Mouse (Mus musculus) cerebellum, postnatal 25 days (tissue): ENCODE measurements around the gene Emg1.

ENCODE experiments used
- DNase-seq, 2 experiments: peaks; one replicate each; pipeline ENCODE4 v3.0.0; 2021; ENCODE audit warnings: mixed read lengths in 2 of 2

Emg1 gene

DNA sequence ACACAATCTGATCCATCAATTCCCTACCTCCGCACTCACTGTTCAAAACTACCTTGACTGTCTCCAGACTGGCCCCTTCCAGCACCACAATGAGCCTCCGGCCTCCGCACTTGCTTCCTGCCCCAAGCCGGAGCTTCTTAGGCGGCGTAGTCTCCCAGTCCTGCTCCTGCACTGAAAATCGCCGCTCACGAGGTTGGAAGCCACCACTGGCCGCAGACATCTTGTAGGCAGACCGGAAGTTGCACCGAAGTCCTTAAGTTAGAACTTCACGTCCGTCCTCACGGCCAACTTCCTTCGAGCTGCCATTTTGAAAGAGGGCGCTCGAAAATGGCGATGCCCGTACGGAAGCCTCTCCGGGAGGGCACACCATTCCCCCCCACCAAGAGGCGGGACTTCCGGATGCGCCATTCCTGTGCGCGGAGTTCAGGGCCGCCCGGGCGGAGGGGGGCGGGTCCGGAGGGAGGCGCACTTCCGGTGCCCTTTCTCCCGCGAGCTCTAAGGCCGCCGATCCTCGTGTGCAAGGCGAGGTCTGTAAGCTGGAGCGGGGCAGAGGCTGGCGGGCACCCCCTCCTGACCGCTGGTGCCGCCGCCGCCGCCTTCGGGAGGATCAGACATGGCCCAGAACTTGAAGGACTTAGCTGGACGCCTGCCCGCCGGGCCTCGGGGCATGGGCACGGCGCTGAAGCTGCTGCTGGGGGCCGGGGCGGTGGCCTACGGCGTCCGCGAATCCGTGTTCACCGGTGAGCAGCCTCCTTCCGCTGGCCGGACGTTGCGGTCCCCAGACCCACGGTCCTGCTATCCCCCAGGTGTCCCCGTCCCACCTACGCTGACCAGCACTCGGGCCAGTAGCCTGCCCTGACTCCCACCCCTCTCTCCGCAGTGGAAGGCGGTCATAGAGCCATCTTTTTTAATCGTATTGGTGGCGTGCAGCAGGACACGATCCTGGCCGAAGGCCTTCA, at the start of gene Emg1, which contains the start of gene Phb2:
Emg1 (minus strand) TSS at position 355 of the 959 bp plus-strand sequence.
Phb2 (plus strand) TSS at position 513 of the 959 bp plus-strand sequence.
- DNase-seq: peak; percentile 98 to 99

DNA sequence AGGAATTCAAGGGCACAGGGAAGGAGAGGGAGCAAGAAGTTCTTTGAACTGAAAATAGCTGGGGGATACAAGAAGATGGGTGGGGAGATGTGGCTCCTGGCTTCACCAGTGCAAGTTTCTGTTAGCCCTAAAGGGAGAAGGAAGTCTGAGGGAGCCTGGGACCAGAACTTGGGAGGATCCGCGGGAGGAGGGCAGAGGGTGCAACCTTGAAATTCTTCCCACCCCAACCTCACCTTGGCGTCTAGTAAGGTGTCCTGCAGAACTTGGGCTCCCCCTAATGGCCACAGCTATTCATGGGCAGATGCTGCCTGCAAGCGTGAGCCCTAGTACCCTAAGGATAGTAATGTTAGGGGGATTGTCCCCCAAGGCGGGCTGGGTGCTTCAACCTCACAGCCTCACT, 47.3 kb upstream of the Emg1 start:
- DNase-seq: peak; percentile 85 to 92

GRCm38 (mm10) chr6:124758849-124759232, 46.9 kb upstream of the Emg1 start:
- peak; percentile 29 to 32 for DNase-seq

DNA sequence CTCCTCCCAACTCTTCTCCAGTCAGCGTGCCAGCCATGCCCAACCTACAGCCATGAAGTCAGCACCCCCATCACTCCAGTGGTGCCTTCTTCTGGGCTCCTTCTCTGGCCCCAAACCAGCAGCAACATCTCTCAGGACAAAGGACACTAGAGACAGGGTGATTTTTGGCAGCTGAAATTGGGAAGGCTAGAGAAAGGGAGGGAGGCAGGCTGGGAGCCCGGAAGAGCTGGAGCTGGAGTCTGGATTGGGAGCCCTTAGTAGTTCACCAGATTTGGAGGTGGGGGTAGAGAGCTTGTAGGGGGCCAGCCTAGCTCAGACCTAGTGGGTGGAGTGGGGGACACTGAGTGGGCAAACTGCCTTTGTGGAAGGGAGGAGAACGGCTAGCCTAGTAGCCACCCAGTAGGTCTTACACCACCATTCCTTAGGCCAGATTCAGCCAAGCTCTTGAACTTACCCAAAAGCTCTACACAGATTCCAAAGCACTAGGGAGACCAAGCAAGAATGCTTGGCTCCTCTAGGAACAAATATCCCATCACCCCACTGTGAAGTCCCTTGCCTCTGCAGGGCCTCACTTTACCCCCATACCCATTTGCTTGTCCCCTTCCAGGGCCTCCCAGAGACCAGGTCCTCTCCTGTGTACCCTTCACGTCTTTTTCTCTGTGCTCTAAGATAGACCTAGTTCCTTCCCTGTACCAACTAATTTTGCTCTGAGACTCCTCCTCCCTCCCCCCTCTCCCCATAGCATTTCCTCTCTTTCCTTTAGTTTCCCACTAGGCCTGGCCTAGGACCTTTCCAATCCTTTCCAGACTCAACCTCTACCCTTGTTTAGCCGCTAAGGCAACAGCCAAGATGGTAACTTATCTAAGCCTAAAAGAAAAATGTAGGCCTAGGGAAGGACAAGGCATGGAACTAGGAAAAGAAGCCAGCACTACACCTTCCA, 46.2 kb upstream of the Emg1 start:
- peak; percentile 79 to 83 for DNase-seq

DNA sequence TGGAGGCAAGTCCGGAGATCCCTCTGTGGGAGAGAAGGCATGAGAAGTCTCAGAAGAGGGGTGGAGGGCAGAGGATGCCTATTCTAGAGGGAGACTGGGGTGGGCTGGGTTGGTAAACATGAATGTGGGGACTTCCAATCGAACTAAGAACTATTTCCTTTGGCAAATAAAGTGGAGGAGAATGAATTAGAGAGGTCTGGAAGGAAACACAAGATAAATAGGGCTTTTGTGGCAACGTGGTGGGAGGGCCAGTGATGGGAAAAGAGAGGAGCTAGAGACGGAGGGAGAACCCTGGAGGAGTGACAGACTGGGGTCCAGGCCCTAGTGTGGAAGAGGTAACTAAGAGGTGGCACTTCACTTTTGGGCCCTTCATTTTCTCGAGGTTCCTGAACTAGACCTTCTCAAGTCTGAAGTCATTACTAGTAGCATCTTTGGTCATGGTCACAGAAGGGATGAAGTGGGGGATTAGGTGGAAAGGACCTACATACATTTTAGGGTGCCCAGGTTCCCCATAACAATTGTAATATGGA, 45.4 kb upstream of the Emg1 start:
- peak; percentile 19 to 34 for DNase-seq

DNA sequence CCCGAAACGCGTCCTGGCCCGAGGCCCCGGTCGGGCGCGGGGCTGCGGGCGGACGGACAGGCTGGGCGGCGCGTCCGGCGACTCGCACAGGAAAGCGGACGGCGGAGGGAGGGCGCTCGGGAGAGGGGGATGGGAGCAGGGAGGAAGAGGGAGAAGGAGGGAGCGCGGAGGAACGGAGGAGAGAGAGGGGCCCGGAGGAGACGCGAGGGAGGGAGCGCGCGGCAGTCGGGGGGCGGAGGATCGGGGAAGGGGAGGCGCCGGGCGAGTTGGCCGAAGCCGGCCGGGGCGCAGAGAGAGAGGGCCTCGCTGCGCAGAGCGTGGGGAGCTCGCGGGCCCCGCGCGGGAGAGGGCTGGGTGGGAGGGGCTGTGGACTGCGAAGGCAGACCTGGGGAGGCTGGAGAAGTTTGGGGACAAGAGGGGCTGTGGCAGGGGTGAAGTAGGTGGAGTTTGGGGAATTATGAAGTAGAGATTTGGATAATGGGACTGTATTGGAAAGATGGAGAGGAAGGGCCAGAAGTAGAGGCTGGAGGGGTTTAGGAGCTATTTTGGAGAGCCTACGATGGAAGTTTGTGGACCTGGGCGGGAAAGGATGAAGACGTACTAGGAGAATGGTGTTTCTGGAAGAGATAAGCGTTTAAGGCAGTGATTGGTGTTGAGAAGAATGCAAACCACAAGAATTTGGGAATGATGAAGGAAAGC, 44.8 kb upstream of the Emg1 start:
- peak; percentile 88 to 91 for DNase-seq

DNA sequence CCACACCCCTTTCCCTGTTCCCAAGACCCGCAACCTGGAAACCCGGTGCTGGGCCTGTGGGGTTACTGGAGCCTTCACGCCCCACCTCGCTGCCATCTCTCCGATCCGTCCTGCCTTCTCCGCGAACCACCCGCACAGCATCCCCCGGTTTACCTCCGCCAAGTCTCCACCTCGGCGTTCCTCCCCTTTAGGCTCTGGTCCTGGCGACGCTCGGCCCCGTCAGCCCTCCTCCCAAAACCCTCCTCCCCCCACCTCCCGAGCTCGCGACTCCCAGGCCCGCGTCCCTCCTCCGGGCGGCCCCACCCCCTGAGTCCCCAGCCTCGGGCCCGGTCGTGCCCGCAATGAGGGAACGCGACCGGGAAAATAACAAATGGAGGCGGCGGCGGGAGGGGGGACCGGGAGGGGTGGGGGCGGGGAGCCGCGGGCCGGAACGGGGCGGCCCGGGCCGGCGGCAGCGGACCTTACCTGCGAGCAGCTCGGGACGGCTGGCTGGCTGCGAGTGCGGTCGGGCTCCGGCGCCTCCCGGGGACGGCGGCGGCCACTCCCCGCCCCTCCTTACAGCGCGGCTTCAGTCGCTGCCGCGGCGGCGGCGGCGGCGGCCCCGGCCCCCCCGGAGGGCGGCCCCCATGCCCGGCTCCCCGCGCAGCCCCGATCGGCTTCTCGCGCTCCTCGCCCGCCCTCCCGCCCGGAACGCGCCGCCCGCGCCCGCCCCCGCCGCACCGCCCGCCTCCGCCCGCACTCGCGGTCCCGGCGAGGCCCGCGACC, 44.0 kb upstream of the Emg1 start, which contains the start of the genes Gm45234 and Atn1:
Gm45234 (minus strand) TSS at position 191 of the 765 bp plus-strand sequence.
Atn1 (minus strand) TSS at position 694 of the 765 bp plus-strand sequence.
- peak; percentile 80 to 88 for DNase-seq

GRCm38 (mm10) chr6:124755306-124755705, 43.3 kb upstream of the Emg1 start:
- no peak for DNase-seq

GRCm38 (mm10) chr6:124753861-124754260, 41.9 kb upstream of the Emg1 start:
- no peak for DNase-seq

- no peak for DNase-seq
Measured at GRCm38 (mm10) chr6:124750405-124750804, 38.4 kb upstream of the Emg1 start.

DNA sequence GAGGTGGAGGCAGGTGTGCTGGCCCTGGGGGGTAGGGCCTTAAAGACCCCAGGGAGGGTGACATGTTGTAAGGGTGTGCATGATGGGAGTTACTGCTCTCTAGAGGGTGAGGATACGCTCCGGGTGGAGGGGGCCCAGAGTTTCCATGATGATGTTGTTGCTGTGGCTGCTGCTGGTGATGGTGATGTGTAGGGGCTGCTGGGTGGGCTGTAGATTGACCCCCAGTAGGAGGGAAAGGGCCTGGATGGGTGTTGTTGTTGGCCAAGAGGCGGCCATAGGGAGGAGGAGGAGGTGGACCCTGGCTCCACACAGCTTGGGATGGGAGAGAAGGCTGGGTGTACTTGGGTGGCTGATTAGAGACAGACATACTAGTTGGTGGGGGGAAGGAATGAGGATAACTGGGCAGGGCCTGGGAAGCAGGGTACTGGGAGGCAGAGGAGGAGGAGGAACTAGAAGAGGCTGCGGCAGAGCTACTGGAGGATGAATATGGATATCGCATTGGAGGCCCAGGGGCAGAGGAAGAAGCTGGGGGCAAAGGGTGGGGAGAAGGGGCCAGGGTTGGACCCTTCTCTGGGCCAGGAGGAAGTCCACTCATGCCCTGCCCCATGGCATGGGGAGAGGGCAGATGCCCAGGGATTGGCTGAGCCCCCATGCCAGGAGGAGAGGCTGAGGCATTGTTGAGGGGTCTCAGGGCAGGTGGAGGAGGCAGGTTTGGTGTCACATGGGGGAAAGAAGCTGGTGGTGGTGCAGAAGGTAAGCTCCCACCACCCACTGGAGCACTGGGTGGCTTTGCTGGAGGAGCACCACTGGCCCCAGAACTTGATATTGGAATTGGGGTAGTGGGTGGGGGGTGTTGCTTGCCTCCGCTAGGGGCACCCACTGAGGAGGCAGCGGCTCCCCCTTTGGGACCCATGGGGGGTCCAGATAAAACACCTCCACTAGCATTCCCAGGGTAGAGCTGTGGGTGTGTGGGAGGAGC, 35.0 kb upstream of the Emg1 start:
- peak; percentile 30 to 39 for DNase-seq

- DNase-seq: no peak
Measured at GRCm38 (mm10) chr6:124746296-124746605, 34.3 kb upstream of the Emg1 start.

GRCm38 (mm10) chr6:124745490-124746295, 33.7 kb upstream of the Emg1 start:
- DNase-seq: peak; percentile 97

- DNase-seq: peak; percentile 73 to 74
Measured at GRCm38 (mm10) chr6:124744755-124745321, 32.9 kb upstream of the Emg1 start.

GRCm38 (mm10) chr6:124743647-124744046, 31.7 kb upstream of the Emg1 start:
- peak in 1 of 2 experiments; percentile 28 for DNase-seq

GRCm38 (mm10) chr6:124742839-124743514, 31.0 kb upstream of the Emg1 start:
- DNase-seq: peak; percentile 20 to 51

DNA sequence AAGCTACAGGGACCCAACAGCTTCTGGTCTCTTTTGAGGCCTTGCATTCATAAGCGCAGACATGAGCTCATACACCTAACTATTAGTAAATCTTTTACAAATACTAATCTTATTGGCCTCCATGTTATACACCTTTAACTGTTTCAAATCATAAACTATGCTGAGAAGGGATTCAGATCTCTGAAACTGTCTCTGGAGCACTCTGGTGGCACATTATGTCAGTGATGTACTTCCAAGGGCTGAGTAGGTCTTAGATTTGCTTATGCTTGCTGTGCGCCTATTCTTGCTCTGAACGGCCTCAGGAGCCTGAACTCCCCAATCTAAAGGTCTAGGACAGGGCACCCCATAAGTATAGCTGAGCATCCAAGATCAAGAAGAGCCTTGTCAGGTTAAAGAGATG, 29.9 kb upstream of the Emg1 start:
- DNase-seq: no peak
